Mouse (Mus musculus): Measurements from ENCODE around the gene Rgcc.

Rgcc gene

GRCm38 (mm10) chr14:79301466-79301875 lies at the start of gene Rgcc:
TSS of gene Rgcc (minus strand) at chr14:79301645.
- 2% methylated on average over 34 of the region's 34 CpGs for WGBS

GRCm38 (mm10) chr14:79346384-79346783 lies 44.9 kb upstream of the Rgcc start:
- WGBS: 46% methylated on average over 3 of the region's 3 CpGs

GRCm38 (mm10) chr14:79335613-79336012 lies 34.2 kb upstream of the Rgcc start:
- WGBS: 83% methylated on average over 3 of the region's 3 CpGs

GRCm38 (mm10) chr14:79331936-79332335 lies 30.5 kb upstream of the Rgcc start:
- WGBS: 65% methylated on average over 7 of the region's 7 CpGs

GRCm38 (mm10) chr14:79330944-79331561 lies 29.6 kb upstream of the Rgcc start:
- 49% methylated on average over 16 of the region's 16 CpGs for WGBS

GRCm38 (mm10) chr14:79327033-79327432 lies 25.6 kb upstream of the Rgcc start:
- 23% methylated on average over 5 of the region's 5 CpGs for WGBS

GRCm38 (mm10) chr14:79324112-79324840 lies 22.8 kb upstream of the Rgcc start:
- 47% methylated on average over 10 of the region's 10 CpGs for WGBS

GRCm38 (mm10) chr14:79321881-79322280 lies 20.4 kb upstream of the Rgcc start:
- WGBS: 75% methylated on average over 5 of the region's 5 CpGs

GRCm38 (mm10) chr14:79321152-79321551 lies 19.7 kb upstream of the Rgcc start:
- 49% methylated on average over 8 of the region's 8 CpGs for WGBS

- 73% methylated on average over 2 of the region's 2 CpGs for WGBS
Observed at GRCm38 (mm10) chr14:79317602-79318001, 16.2 kb upstream of the Rgcc start.

- 72% methylated on average over 7 of the region's 7 CpGs for WGBS
Observed at GRCm38 (mm10) chr14:79315877-79316276, 14.4 kb upstream of the Rgcc start.

- WGBS: 62% methylated on average over 12 of the region's 12 CpGs
Observed at GRCm38 (mm10) chr14:79314245-79315010, 13.0 kb upstream of the Rgcc start.

GRCm38 (mm10) chr14:79313439-79314175 lies 12.2 kb upstream of the Rgcc start:
- 51% methylated on average over 8 of the region's 8 CpGs for WGBS

GRCm38 (mm10) chr14:79312719-79313118 lies 11.3 kb upstream of the Rgcc start:
- 65% methylated on average over 4 of the region's 4 CpGs for WGBS

- WGBS: 33% methylated on average over 4 of the region's 4 CpGs
Observed at GRCm38 (mm10) chr14:79311918-79312454, 10.5 kb upstream of the Rgcc start.

- 85% methylated on average over 4 of the region's 4 CpGs for WGBS
Observed at GRCm38 (mm10) chr14:79309115-79309514, 7.7 kb upstream of the Rgcc start.

- 65% methylated on average over 4 of the region's 4 CpGs for WGBS
Observed at GRCm38 (mm10) chr14:79308364-79308763, 6.9 kb upstream of the Rgcc start.

GRCm38 (mm10) chr14:79307908-79308307 lies 6.5 kb upstream of the Rgcc start:
- 90% methylated on average over 5 of the region's 5 CpGs for WGBS

- WGBS: 92% methylated on average over 7 of the region's 7 CpGs
Observed at GRCm38 (mm10) chr14:79307138-79307537, 5.7 kb upstream of the Rgcc start.

GRCm38 (mm10) chr14:79304873-79305464 lies 3.5 kb upstream of the Rgcc start:
- WGBS: 82% methylated on average over 6 of the region's 6 CpGs

- WGBS: 94% methylated on average over 2 of the region's 2 CpGs
Observed at GRCm38 (mm10) chr14:79303150-79303549, 1.7 kb upstream of the Rgcc start.

Data from cerebral cortex, adult 2 months (tissue).